Mouse (Mus musculus) forelimb bud, embryonic 11.5 days (tissue): ENCODE measurements around the gene Pip5k1b.

ENCODE experiments used
- DNase-seq: peaks from one replicate; pipeline ENCODE4 v3.0.0-alpha.2; 2012; ENCODE audit warnings: low read depth, low spot score

Pip5k1b gene

GRCm38 (mm10) chr19:24259390-24260351, 296.0 kb downstream of the Pip5k1b start:
- no peak for DNase-seq

GRCm38 (mm10) chr19:24258368-24258767, 297.3 kb downstream of the Pip5k1b start:
- no peak for DNase-seq

- DNase-seq: no peak
Measured at GRCm38 (mm10) chr19:24257962-24258361, 297.7 kb downstream of the Pip5k1b start.

- no peak for DNase-seq
Measured at GRCm38 (mm10) chr19:24253657-24254260, 301.9 kb downstream of the Pip5k1b start.

GRCm38 (mm10) chr19:24251869-24252268, 303.8 kb downstream of the Pip5k1b start:
- DNase-seq: no peak
